ENCODE assay signal across 12 mouse cellular contexts in genomic region chr1:159629822-159630589, GRCm38 (mm10).
"Had no signal": no experiment of that assay in that cellular context is flagged by ENCODE, and none has a peak within 500 bp of the region (broad histone marks: within the 10 kb centered on the region; RNA-seq: fewer than 3 reads in every experiment).

No protein-coding gene starts in this region.

- H3K27me3 ChIP-seq: kidney, embryonic 15.5 days; limb, embryonic 15.5 days; liver, embryonic 12.5 days; lung, embryonic 15.5 days; stomach, embryonic 15.5 days had no signal

- ATAC-seq: intestine, embryonic 16.5 days; liver, embryonic 12.5 days had no signal

- H3K4me3 ChIP-seq: kidney, embryonic 15.5 days; limb, embryonic 15.5 days; liver, embryonic 12.5 days; lung, embryonic 15.5 days; stomach, embryonic 15.5 days had no signal

- H3K4me2 ChIP-seq: kidney, embryonic 15.5 days; limb, embryonic 15.5 days; liver, embryonic 12.5 days; lung, embryonic 15.5 days; stomach, embryonic 15.5 days had no signal

- H3K9me3 ChIP-seq: kidney, embryonic 15.5 days; limb, embryonic 15.5 days; liver, embryonic 12.5 days; lung, embryonic 15.5 days; stomach, embryonic 15.5 days had no signal

- H3K4me1 ChIP-seq: kidney, embryonic 15.5 days; limb, embryonic 15.5 days; liver, embryonic 12.5 days; lung, embryonic 15.5 days; stomach, embryonic 15.5 days had no signal

- H3K9ac ChIP-seq: kidney, embryonic 15.5 days; limb, embryonic 15.5 days; liver, embryonic 12.5 days; lung, embryonic 15.5 days; stomach, embryonic 15.5 days had no signal

- DNase-seq: kidney, adult 2 months; kidney, postnatal 14 days; lung, postnatal 14 days; retina, postnatal 1 day; right cerebral cortex, postnatal 14 days; thymus, postnatal 4 days had no signal

- H3K27ac ChIP-seq: kidney, embryonic 15.5 days; limb, embryonic 15.5 days; liver, embryonic 12.5 days; lung, embryonic 15.5 days; stomach, embryonic 15.5 days had no signal

- H3K36me3 ChIP-seq: kidney, embryonic 15.5 days; limb, embryonic 15.5 days; liver, embryonic 12.5 days; lung, embryonic 15.5 days; stomach, embryonic 15.5 days had no signal
